Mouse (Mus musculus): ENCODE measurements around the gene Isy1. TPM values are rescaled to one million over a fixed set of nuclear protein-coding genes. Genes with fewer than 3 reads are reported as not detected.

Gene Isy1
- polyA plus RNA-seq, 1 experiment, result 6.7 TPM

GRCm38 (mm10) chr6:87876068-87876643, 37.6 kb upstream of the Isy1 start:
- no peak overlapping the region for H3K4me3 ChIP-seq (ENCODE audit: low read depth, low read length)
- WGBS, result 70% methylated on average over 13 of the region's 13 CpGs
- no peak for TF ChIP-seq POLR2A (IDR thresholded peaks at IDR 0.05; ENCODE audit: low read depth, low read length)
- TF ChIP-seq CTCF (IDR thresholded peaks at IDR 0.05; ENCODE audit: extremely low read depth, insufficient read length, insufficient replicate concordance, low read depth, low read length), result no peak
- H3K36me3 ChIP-seq (ENCODE audit: control insufficient read depth, insufficient read depth, low read length), result no peaks in the 10 kb centered on the region
- H3K27me3 ChIP-seq (ENCODE audit: control insufficient read depth, insufficient read depth, low read length), result no peaks in the 10 kb centered on the region
- H3K27ac ChIP-seq (ENCODE audit: insufficient read depth, low read depth, low read length), result peak overlapping the region; percentile 93
- peaks cover 28% of the 10 kb centered on the region for H3K4me1 ChIP-seq (ENCODE audit: control insufficient read depth, insufficient read depth, insufficient read length, low read length)

- Histone ChIP-seq H3K4me3 (ENCODE audit: low read depth, low read length) (no peak overlapping the region), H3K27ac (ENCODE audit: insufficient read depth, low read depth, low read length) (peak overlapping the region; percentile 97), H3K36me3 (ENCODE audit: control insufficient read depth, insufficient read depth, low read length) (no peaks in the 10 kb centered on the region), H3K4me1 (ENCODE audit: control insufficient read depth, insufficient read depth, insufficient read length, low read length) (peaks cover 28% of the 10 kb centered on the region), H3K27me3 (ENCODE audit: control insufficient read depth, insufficient read depth, low read length) (no peaks in the 10 kb centered on the region)
- no peak for TF ChIP-seq CTCF (IDR thresholded peaks at IDR 0.05; ENCODE audit: extremely low read depth, insufficient read length, insufficient replicate concordance, low read depth, low read length)
- no peak for TF ChIP-seq POLR2A (IDR thresholded peaks at IDR 0.05; ENCODE audit: low read depth, low read length)
- WGBS, result 27% methylated on average over 7 of the region's 7 CpGs
Measured at GRCm38 (mm10) chr6:87875562-87875961, 37.0 kb upstream of the Isy1 start.

GRCm38 (mm10) chr6:87875083-87875482, 36.5 kb upstream of the Isy1 start:
- TF ChIP-seq POLR2A (IDR thresholded peaks at IDR 0.05; ENCODE audit: low read depth, low read length) (no peak), CTCF (IDR thresholded peaks at IDR 0.05; ENCODE audit: extremely low read depth, insufficient read length, insufficient replicate concordance, low read depth, low read length) (no peak)
- Histone ChIP-seq H3K4me3 (ENCODE audit: low read depth, low read length) (no peak overlapping the region), H3K36me3 (ENCODE audit: control insufficient read depth, insufficient read depth, low read length) (no peaks in the 10 kb centered on the region), H3K27me3 (ENCODE audit: control insufficient read depth, insufficient read depth, low read length) (no peaks in the 10 kb centered on the region), H3K4me1 (ENCODE audit: control insufficient read depth, insufficient read depth, insufficient read length, low read length) (peaks cover 28% of the 10 kb centered on the region), H3K27ac (ENCODE audit: insufficient read depth, low read depth, low read length) (peak overlapping the region; percentile 97)
- 28% methylated on average over 1 of the region's 1 CpGs for WGBS

GRCm38 (mm10) chr6:87873963-87874362, 35.4 kb upstream of the Isy1 start:
- Histone ChIP-seq H3K27me3 (ENCODE audit: control insufficient read depth, insufficient read depth, low read length) (no peaks in the 10 kb centered on the region), H3K4me3 (ENCODE audit: low read depth, low read length) (no peak overlapping the region), H3K27ac (ENCODE audit: insufficient read depth, low read depth, low read length) (no peak overlapping the region), H3K4me1 (ENCODE audit: control insufficient read depth, insufficient read depth, insufficient read length, low read length) (peaks cover 29% of the 10 kb centered on the region), H3K36me3 (ENCODE audit: control insufficient read depth, insufficient read depth, low read length) (no peaks in the 10 kb centered on the region)
- WGBS, result 92% methylated on average over 2 of the region's 2 CpGs
- no peak for TF ChIP-seq CTCF (IDR thresholded peaks at IDR 0.05; ENCODE audit: extremely low read depth, insufficient read length, insufficient replicate concordance, low read depth, low read length)
- TF ChIP-seq POLR2A (IDR thresholded peaks at IDR 0.05; ENCODE audit: low read depth, low read length), result no peak

GRCm38 (mm10) chr6:87873104-87873503, 34.5 kb upstream of the Isy1 start:
- no peaks in the 10 kb centered on the region for H3K27me3 ChIP-seq (ENCODE audit: control insufficient read depth, insufficient read depth, low read length)
- TF ChIP-seq CTCF (IDR thresholded peaks at IDR 0.05; ENCODE audit: extremely low read depth, insufficient read length, insufficient replicate concordance, low read depth, low read length) (no peak), POLR2A (IDR thresholded peaks at IDR 0.05; ENCODE audit: low read depth, low read length) (no peak)
- no peak overlapping the region for H3K4me3 ChIP-seq (ENCODE audit: low read depth, low read length)
- H3K36me3 ChIP-seq (ENCODE audit: control insufficient read depth, insufficient read depth, low read length), result no peaks in the 10 kb centered on the region
- WGBS, result 24% methylated on average over 1 of the region's 1 CpGs
- peaks cover 29% of the 10 kb centered on the region for H3K4me1 ChIP-seq (ENCODE audit: control insufficient read depth, insufficient read depth, insufficient read length, low read length)
- H3K27ac ChIP-seq (ENCODE audit: insufficient read depth, low read depth, low read length), result peak overlapping the region; percentile 62

GRCm38 (mm10) chr6:87871240-87871639, 32.6 kb upstream of the Isy1 start:
- WGBS, result 35% methylated on average over 7 of the region's 7 CpGs
- Histone ChIP-seq H3K27me3 (ENCODE audit: control insufficient read depth, insufficient read depth, low read length) (no peaks in the 10 kb centered on the region), H3K4me1 (ENCODE audit: control insufficient read depth, insufficient read depth, insufficient read length, low read length) (peaks cover 27% of the 10 kb centered on the region), H3K27ac (ENCODE audit: insufficient read depth, low read depth, low read length) (peak overlapping the region; percentile 94), H3K36me3 (ENCODE audit: control insufficient read depth, insufficient read depth, low read length) (no peaks in the 10 kb centered on the region), H3K4me3 (ENCODE audit: low read depth, low read length) (no peak overlapping the region)
- TF ChIP-seq POLR2A (IDR thresholded peaks at IDR 0.05; ENCODE audit: low read depth, low read length) (no peak), CTCF (IDR thresholded peaks at IDR 0.05; ENCODE audit: extremely low read depth, insufficient read length, insufficient replicate concordance, low read depth, low read length) (no peak)

GRCm38 (mm10) chr6:87870440-87870839, 31.8 kb upstream of the Isy1 start:
- no peak overlapping the region for H3K27ac ChIP-seq (ENCODE audit: insufficient read depth, low read depth, low read length)
- 19% methylated on average over 1 of the region's 1 CpGs for whole genome bisulfite sequencing
- H3K27me3 ChIP-seq (ENCODE audit: control insufficient read depth, insufficient read depth, low read length), result no peaks in the 10 kb centered on the region
- no peak overlapping the region for H3K4me3 ChIP-seq (ENCODE audit: low read depth, low read length)
- H3K4me1 ChIP-seq (ENCODE audit: control insufficient read depth, insufficient read depth, insufficient read length, low read length), result peaks cover 21% of the 10 kb centered on the region
- TF ChIP-seq POLR2A (IDR thresholded peaks at IDR 0.05; ENCODE audit: low read depth, low read length) (no peak), CTCF (IDR thresholded peaks at IDR 0.05; ENCODE audit: extremely low read depth, insufficient read length, insufficient replicate concordance, low read depth, low read length) (no peak)
- no peaks in the 10 kb centered on the region for H3K36me3 ChIP-seq (ENCODE audit: control insufficient read depth, insufficient read depth, low read length)
